Mouse (Mus musculus): ENCODE data around the gene Zfp3.
A peak's percentile ranks its signal among the peaks of the same experiment; 100 is the strongest.
"Not testable (repeated sequence)": the region's sequence is repeated elsewhere in the genome, so short reads cannot be mapped to it uniquely, and the experiment has no call there.

Zfp3 gene

GRCm38 (mm10) chr11:70760446-70760845 lies 3.6 kb upstream of the Zfp3 start:
- not testable (repeated sequence) for DNase-seq (ENCODE audit: low spot score)

GRCm38 (mm10) chr11:70762641-70763040 lies 1.4 kb upstream of the Zfp3 start:
- no peak for DNase-seq (ENCODE audit: low spot score)

- no peak for DNase-seq (ENCODE audit: low spot score)
Measured at GRCm38 (mm10) chr11:70763582-70763935, 450 bp upstream of the Zfp3 start.

- DNase-seq (ENCODE audit: low spot score): no peak
Measured at GRCm38 (mm10) chr11:70765776-70766445, 1.9 kb downstream of the Zfp3 start.

GRCm38 (mm10) chr11:70770804-70771203 lies 6.8 kb downstream of the Zfp3 start:
- no peak for DNase-seq (ENCODE audit: low spot score)

- DNase-seq (ENCODE audit: low spot score): peak; percentile 80
Measured at GRCm38 (mm10) chr11:70776830-70777571, 13.0 kb downstream of the Zfp3 start.

DNA sequence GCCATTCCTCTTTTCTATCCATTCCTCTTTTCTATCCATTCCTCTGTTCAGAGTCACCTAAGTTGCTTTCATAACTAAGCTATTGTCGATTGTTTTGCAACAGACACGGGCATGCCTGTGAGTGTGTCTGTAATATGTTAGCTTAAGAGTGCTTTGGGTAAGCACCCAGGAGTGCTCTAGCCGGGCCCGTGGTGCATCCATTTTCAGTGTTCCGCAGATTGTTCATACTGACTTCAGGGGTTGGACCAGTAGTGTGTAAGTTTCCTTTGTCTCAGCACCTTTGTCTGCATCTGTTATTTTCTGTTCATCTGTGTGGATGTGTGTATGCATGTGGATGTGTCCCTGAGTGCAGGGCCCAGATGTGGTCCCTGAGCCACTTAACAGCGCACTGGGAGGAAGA lies 13.6 kb downstream of the Zfp3 start:
- DNase-seq (ENCODE audit: low spot score): no peak

DNA sequence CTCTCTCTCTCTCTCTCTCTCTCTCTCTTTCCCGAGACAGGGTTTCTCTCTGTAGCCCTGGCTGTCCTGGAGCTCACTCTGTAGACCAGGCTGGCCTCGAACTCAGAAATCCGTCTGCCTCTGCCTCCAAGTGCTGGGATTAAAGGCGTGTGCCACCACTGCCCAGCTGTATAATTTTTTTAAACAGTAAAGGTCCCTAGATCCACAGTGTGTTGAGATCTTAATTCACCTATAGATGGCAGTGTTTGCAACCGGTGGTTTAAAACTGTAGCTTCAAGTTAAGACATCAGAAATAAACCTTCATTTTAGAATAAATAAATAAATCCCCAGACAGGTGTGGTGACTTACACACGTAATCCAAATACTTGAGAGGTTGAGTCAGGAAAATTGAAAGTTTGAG lies 14.0 kb downstream of the Zfp3 start:
- DNase-seq (ENCODE audit: low spot score): not testable (repeated sequence)

- no peak for DNase-seq (ENCODE audit: low spot score)
Measured at GRCm38 (mm10) chr11:70785908-70786307, 21.9 kb downstream of the Zfp3 start.

DNA sequence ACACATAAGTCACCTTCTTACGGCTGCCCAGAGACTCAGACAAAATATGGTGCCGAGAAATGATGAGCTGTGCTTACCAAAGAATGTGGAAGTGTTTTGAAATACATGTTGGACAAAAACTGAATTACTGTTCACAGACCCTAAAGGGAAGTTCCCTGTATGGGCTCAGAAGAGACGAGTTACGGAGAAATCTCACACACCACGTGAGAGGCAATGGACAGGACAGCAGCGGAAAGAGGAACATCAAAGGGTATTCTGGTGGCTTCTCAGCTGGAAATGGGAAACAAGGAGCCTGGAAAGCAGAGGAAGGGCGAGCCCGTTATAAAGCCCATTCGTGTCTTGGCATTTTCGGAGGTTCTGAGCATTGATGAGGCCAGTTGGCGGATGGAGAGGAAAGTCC lies 23.0 kb downstream of the Zfp3 start:
- no peak for DNase-seq (ENCODE audit: low spot score)

DNA sequence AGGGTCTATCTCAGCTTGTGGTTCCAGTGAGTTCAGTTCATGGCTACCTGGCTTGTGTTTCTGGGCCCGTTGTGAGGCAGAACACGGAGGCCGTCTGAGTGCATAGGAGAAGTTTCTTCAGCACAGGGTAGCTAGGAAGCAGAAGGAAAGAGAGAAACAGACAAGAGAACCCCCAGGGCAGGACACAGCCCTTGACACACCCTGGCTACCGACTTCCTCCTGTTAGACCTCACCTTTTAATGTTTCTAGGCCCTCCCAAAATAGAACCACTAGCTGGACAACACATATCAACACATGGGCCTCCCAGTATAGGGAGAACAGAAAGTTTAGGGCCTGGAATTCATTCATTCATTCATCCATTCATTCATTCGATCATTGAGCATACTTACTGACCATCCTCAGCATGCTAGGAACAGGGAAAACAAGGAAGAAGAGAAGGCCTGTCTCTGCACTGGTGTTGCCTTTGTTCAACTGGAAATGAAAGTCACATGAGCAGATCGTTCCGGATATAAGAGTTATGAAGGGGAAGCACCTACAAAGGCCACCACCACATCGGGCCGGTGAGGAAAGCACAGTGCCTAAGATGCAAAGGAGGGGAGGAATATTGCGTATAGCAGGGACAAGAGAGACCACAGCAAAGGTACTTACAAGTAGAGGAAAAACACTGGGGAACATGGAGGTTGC lies 25.1 kb downstream of the Zfp3 start:
- no peak for DNase-seq (ENCODE audit: low spot score)

GRCm38 (mm10) chr11:70790426-70790825 lies 26.4 kb downstream of the Zfp3 start:
- DNase-seq (ENCODE audit: low spot score): no peak

DNA sequence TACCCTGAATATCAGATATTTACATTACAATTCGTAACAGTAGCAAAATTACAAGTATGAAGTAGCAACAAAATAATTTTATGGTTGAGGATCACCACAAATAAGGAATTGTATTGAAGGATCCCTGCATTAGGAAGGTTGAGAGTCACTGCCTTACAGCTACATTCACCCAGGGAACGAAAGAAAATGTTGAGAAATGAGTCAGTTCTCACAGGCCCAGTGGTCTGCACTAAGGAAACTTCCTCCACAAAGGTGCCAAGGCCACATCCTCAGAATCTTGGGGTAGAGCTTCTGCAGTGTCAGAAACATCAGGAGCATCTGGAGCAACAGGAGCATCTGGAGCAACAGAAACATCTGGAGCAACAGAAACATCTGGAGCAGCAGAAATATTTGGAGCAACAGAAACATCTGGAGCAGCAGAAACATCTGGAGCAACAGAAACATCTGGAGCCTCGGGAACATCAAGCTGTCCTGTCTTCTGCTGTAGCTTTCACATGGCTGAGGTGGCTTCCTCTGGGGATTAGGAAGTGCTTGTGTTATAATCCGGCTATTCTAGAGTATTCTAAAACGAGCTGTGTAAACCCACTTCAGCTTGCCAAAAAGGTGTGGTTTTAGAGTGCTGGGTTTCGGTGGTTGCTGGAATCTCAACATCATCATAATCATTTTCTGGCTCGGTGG lies 27.0 kb downstream of the Zfp3 start:
- DNase-seq (ENCODE audit: low spot score): no peak

DNA sequence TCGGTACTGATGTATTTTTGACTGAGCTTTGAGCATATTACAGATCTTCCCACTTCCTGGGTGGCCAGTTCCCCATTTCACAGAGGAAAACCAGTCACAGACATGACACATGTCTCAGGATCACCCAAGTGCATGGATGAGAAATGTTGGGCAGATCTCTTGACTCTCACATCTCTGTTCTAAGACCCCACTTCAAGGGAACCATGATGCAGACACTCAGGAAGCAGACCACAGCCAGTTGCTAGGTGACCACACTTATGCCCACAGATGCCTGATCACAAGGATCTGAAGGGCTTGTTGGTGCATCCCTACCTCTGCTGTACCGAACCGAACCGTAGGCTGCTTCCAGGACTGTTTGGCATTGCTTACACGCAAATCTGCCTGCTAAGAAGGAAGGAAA lies 27.7 kb downstream of the Zfp3 start:
- no peak for DNase-seq (ENCODE audit: low spot score)

DNA sequence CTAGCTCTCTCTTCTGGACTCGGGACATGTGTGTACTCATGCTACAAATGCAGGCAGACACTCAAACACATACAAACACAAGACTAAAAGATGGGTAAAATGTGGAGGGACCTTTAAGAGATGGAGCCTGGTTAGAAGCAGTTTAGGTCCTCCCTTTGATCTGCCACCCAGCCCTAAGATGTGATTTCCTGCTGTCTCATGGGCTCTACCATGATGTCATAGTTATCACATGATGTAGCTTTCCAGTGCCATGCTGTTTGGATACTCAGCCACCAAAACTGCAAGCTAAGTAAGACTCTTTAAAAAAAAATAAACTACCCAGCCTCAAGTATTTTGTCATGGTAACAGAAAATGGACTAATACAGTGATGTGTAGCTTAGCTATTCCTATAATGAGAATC lies 28.4 kb downstream of the Zfp3 start:
- DNase-seq (ENCODE audit: low spot score): no peak

DNA sequence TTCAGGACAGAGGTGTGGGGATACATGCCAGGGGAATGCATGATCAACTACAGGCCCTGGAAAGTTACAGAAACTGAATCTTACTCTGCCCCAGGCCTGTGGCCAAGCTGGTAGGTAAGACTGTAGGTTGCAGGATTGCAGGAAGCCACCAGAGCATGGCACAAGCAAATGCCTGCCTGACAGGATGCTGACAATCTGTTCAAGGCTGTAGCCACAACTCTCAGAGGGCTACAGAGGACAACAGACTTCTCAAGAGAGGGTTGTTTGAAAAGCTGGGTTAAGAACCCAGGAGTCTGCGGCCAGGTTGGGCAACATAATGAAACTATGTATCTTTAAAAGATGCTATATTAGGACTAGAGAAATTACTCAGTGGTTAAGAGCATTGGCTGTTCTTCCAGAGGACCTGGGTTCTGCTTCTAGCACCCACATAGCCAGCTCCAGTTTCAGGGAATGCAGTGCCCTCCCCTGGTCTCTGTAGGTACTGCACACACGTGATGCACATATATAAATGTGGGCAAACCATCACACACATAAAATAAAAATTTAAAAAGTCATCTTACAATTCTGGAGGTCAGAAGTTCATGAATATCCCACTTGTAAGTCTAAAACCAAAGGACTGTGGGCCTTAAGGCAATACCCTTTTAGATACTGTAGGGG lies 38.3 kb downstream of the Zfp3 start:
- DNase-seq (ENCODE audit: low spot score): no peak

DNA sequence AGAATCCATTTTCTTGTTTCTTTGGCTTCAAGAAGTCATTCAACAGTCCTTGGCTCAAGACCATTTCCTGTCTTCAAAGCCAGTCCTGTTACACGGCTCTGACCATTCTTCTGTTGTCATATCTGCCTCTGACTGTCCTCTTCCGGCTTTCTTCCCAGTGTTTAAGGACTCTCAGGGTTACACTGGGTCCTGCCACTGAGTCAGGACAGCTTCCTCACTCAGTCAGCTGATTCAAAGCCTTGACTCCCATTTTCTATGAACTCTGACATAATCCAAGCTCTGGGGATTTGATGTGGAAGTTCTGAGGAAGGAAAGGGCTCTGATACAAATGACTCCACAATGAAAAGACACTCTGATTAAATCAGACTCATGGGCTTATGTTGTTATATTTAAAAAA lies 38.9 kb downstream of the Zfp3 start:
- DNase-seq (ENCODE audit: low spot score): no peak

DNA sequence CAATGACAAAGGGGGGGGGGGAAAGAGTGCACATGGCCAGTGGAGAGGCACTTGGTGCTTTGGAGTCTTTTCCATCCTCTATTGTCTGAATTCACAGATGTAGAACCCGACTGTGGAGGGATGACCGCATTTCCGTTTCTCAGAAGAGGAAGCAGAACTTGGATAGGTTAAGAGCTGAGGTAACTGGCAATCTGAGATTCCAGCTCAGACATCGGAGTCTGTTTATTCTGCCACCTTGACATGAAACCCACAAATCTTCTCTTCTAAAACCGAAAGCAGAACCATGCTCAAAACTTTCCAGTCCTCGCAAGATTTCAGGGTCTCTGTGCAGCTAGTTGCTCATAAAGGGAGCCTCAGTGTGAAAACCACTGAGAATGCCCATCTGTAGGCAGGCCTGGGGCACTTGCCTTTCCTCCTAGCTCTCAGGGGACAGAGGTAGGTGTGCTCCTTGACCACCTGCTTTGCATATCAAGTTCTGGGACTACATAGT lies 39.7 kb downstream of the Zfp3 start:
- DNase-seq (ENCODE audit: low spot score): no peak

DNA sequence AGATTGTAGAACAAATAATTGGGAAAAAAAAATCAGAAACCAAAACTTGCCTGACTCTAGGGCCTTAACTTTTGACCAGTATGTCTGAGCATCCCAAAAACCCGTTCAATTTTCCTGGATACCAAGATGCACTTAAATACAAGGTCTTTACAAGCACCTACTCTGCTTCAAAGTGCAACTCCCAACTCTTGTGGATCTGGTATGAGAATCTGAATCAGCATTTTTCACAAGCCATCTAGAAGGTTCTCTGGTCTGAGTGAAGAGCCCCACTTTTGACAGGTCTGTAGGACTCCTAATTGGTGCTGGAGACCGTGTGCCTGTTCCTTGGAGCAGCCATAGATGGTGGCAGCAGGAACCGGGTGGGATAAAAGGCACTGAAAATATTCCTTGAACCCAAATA lies 40.4 kb downstream of the Zfp3 start:
- no peak for DNase-seq (ENCODE audit: low spot score)

DNA sequence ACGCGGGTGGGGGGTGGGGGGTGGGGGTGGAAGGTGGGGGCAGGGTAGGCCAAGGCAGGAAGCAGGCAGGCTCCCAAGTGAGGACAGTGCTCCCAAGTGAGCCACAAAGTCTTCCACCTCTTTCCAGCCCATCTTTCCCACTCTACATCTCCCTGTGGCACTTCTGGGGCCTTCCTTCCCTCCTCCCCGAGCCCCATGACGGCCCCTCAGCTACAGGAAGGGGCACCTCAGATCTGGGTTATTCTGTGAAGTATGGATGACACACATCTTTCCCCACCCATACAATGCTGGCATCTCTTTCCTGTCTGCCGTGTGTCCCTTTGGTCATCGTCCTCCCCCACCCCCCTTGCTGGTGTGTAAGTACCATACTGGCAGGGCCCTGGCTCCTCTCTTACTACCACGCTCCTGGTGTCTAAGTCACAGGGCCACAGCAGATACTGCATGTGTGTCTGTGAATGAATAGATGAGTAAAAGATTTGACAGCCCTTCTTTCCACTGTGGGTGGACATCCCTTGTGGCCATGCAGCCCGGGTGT lies 41.7 kb downstream of the Zfp3 start:
- DNase-seq (ENCODE audit: low spot score): no peak

DNA sequence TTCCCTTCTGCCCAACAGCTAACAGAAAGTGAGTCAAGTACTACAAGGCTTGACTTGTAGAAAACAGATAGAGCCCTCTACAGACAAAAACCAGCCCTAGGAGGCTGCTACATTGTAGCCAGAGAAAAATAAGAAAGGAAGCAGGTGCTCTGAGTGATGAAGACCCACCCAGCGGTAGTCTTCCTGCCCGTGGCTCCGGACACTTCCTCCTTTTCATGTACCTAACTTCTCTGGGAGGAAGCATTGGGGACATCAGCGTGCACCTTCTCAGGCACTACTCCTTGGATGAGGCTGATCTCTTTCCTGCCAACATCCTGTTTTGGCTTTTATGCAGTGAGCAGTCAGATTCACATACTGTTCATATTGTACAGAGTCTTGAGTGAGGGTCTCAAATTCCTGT lies 42.7 kb downstream of the Zfp3 start:
- no peak for DNase-seq (ENCODE audit: low spot score)

DNA sequence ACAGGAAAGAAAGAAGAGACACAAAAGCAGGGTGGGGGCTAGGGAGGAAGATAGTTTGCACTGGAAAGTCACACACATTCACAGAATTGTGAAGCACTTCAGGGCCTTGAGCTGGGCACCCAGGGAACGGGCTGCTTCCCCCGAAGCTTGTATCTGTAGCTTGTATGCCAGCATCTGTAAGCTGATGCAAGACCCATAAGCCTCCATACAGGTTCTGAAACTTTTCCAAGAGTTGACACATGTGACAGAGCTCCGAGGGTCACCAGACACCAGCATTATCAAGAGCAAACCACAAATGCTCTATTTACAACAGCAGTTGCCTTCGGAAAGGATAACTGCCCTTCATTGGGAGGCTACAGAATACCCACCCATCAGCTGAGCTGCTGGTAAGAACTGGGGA lies 43.6 kb downstream of the Zfp3 start:
- DNase-seq (ENCODE audit: low spot score): no peak

All from testis, postnatal 10 days (tissue).